Mouse (Mus musculus) fibroblast of lung, adult 2 months (primary cell): Measurements from ENCODE around the gene Defb19.

Source experiments
- DNase-seq: peaks from one replicate; pipeline ENCODE4 v3.0.0-alpha.2; 2011; ENCODE audit warnings: low read depth

Gene Defb19

DNA sequence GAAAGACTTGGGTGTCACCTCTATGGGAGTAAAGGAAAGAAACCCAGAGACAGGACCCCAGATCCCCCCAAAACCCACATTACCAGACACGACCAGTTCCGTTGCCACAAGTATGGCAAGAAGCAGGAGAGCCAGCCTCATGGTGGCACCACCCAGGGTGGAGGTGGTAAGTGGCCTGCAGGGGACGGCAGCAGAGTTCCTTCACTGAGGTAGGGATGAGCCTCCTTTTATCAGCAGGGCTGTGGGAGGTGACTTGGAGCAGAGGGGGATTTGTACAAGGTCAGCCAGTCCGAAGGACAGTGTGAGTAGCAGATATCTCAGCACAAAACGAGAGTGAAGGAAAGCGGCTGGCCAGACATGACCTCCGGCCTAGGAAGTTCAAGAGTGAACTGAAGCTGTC is at the start of gene Defb19:
Gene Defb19 (minus strand): TSS at position 206 of the 400 bp plus-strand sequence.
- no peak for DNase-seq

DNA sequence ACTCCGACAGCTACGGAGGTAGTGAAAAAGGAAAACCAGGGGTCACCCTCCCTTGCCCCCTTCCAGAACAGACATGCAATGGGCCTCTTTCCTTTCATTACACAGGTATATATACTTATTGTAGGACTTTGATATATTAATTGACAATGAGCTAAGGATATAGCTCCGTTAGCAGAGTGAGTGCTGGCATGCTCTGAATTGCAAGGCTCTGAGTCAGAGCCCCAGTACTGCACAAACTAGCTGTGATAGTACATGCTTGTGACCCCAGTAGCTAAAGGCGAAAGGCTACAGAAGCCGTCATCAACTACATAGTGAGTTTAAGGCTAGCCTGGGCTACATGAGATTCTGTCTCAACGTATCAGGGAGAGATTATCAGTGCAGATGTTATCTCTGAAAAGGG is 49.8 kb upstream of the Defb19 start:
- DNase-seq = no peak

DNA sequence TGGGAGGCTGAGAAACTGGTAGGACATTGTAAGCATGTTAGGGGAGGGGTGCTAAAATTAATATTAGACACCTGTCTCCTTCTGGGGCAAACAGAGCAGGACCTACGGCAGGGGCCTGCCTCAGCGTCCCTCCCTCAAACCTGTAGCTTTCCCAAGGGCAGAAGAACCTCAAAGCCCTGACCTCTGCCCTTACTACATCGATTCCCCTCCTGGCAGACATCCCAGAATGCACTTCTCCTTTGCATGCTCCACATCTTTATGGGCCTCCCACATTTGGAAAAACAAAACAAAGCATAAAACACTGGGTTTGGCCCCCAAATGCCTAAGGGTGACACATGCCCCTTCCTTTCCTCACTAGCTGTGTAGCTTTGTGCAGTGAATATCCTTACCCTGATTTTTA is 49.1 kb upstream of the Defb19 start:
- DNase-seq = no peak

DNA sequence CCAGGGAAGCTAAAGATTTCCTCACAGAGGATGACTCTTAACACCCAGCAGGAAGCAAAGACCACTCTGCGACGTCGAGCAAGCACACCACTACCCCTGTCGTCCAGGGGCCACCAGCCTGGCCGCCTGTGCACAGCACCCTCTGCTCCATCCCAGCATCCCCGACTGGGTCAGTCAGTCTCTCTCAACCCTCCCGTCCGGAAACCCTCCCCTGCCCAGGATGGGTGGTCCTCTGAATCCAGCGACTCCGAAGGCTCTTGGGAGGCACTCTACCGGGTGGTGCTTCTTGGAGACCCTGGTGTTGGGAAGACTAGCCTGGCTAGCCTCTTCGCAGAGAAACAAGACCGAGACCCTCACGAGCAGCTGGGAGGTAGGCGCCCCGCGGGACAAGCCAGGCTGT is 48.0 kb upstream of the Defb19 start:
- DNase-seq = no peak

DNA sequence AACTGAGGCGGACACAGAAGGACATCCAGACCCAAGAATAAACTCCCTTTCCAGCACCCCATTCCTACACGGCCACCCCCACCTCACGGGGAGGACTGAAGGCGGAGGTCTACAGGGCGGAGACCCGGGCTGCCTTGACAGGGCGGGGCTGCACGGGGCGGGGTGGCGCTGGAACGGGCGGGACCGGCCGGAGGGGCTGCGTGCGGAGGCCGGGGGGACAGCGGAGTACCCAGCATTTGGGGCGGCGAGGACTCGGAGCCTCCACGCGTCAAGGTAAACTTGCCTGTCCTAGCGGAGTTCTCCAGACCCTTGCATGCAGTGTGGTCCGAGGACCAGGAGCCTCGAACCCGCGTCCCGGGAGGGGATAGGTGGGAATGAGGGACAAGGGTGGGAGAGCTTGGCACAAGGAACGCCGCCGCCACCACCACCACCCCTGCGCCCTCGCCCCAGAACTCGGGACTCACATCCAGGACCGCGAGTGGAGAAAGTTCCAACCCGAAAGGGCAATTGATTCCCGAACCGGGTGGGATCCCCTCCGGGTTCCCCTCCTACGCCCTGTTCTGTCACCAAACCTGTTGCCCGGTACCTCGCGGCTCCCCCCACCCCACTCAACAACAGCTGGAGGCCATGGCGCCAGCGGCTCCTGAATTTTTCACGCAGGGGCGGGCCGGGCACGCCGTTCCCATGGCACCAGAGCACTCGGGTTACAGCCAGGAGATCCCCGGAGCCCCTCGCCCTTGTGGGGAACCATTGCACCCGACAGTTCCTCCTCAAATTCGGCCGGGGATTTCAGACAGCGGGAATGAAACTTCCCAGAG is 46.9 kb upstream of the Defb19 start, which contains the start of gene Rem1:
Gene Rem1 (plus strand): TSS at position 178 of the 818 bp plus-strand sequence.
- DNase-seq = no peak

DNA sequence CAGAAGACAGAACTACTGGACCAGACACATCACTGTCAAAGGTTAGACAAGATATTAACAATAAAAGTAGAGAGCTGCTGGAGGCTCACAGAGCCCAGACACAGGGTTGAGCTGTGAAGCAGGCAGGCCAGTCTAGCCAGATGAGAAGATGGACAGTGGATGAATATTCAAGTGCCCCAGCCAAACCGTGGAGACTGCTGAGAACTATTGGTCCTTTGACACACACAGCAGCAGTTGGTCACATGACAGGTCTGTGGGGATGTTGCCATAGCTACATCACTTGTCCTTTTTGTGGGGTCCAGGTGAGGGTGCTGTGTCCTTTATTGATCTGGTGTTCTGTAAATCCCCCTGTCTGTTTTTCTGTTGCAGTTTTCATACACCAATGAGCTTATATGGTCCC is 45.1 kb upstream of the Defb19 start:
- DNase-seq = no peak

DNA sequence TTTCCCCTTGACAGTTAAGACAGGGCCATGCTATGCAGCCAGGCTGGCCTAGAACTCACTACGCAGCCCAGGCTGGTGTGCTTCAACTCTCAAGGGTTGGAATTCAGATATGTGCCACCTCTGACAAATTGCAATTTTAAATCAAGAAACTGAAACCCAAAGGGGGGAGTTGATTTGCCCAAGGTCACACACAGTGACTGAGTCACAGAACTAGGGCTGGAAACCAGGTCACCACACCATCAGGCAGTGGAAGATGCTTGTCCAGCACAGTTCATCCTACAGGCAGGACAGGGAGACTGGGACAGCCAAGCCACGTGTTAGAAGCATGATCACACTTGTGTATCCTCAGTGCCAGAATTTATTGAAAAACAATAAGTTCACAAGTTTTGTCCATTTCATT is 44.5 kb upstream of the Defb19 start:
- no peak for DNase-seq

DNA sequence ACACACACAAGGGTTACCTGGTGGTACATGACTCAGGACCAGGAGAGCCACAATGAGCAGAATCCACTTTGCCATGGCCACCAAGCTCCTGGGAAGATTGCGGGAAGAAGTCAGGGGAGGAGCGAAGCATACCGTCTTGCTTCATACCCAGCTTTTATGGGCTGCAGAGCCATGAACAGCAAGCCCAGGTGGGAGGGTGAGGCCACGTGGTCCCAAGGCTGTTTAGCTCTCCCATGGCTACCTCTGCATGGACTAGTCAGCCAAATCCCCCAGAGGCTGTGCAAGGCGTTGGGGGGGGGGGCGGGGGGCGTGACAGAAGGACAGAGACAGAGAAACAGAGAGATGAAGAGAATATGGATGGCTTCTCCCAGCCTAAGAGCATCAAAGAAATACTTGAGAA is 42.8 kb upstream of the Defb19 start, which contains the start of gene Defb25:
Gene Defb25 (minus strand): TSS at position 101 of the 400 bp plus-strand sequence.
- DNase-seq = no peak

DNA sequence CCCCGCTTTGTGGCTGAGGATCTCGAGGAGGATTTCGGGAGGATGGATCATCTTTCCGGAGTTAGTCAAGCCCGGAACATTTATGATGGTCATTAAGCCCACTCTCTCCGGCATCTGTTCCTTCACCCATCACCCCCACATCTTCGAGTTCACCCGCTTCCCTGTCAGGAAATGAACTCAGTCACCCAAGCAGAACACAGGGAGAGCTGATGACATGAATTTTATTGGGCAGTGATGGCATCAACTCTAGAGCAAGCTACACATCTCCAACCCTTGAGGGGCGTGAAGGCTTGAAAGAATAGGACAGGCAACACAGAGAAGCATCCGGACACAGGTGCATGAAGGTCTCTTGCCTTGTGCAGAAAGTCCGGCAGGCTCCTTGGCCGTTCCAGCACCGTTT is 42.0 kb upstream of the Defb19 start:
- no peak for DNase-seq

DNA sequence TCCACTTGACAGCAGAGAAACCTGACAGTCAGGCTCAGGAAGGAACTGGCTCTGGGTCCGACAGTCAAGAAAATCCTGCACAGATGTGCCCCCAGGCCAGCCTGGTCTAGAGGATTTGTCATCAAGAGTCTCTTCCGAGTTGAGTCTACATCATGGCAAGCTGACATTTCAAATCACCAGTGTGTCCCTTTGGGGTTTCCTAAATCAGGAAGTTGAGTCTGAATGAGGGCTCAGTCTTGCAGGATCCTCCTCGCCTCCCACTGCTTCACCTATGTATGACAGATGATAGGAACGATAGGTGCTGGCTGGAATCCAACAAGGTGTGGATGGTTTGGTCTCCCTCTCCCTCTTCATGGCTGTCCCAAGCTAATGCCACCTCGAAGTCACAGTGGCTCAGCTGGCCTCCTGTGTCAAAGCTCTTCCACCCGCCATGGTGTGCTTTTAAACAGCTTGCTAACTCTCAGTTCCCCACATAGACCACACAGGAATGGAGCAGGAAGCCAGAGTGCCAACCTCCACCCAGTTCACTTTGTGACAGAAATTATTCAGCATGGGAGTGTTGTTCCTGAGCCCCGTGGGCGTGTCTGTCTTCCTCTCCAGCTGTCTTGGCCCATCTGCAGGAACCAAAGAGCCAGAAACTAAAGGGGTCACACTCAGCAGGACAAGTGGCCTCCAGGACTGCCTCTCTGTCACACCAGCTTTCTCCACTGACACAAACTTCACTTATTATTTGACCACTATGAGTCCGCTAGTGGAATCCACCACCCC is 40.4 kb upstream of the Defb19 start:
- no peak for DNase-seq

DNA sequence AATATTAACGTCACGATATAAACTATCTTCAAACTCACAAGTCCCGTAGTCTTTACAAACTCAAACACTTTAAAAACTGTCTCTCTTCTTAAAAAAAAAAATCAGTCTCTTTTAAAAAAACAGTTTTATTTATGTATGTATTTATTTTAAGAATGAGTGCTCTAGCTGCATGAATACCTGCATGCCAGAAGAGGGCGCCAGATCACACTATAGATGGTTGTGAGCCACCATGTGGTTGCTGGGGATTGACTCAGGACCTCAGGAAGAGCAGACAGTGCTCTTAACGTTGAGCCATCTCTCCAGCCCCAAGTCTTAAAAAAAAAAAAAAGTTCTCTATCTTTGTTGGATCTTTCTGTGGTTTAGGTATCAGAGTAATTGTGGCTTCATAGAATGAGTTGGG is 37.3 kb upstream of the Defb19 start:
- DNase-seq = no peak

DNA sequence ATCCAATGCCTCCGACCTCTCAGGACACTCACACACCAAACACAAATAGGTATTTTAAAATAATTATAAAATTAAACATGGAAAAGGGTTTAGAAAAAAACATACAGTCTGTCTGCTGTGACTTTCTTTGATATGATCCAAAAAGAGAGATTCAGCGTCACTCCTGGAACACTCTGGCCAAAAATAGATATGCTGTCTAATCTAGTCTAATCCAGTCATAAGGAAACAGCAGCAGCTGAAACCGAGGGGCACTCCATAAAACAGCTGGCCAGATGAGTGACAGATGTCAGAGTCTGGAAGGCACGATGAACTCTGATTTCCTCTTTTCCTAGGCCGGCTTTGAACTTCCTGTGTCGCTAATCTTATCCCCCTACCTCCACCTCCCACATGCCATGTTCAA is 36.4 kb upstream of the Defb19 start:
- DNase-seq = no peak

DNA sequence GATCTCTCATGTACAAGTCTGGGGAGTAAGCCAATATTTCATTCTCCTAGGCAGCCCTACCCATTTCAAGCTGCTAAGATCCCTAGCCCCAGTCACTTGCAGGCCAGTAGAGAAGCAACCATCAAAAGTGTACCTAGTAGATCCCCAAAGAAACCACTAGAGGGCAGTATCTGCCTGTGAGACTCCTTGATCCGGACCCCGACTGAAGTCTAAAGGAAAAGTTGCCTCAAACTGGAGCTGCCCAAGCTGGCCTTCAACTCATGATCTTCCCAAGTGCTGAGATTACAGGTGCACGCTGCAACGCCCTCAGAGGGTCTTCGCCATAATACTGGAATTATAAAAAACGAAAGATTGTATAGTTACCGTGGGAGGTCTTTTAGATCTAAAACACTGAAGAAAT is 35.5 kb upstream of the Defb19 start:
- DNase-seq = peak; percentile 49

DNA sequence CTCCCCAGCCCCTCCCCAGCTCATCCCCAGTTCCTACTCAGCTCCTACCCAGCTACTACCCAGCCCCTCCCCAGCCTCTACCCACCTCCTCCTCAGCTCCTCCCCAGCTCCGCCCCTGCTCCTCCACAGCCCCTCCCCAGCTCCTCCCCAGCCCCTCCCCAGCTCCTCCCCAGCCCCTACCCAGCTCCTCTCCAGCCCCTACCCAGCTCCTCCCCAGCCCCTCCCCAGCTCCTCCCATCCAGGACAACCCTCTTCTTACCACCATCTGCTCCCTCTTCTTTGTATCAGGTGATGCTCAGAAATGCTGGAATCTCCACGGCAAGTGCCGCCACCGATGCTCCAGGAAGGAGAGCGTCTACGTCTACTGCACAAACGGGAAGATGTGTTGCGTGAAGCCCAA is 32.1 kb upstream of the Defb19 start:
- DNase-seq = no peak

DNA sequence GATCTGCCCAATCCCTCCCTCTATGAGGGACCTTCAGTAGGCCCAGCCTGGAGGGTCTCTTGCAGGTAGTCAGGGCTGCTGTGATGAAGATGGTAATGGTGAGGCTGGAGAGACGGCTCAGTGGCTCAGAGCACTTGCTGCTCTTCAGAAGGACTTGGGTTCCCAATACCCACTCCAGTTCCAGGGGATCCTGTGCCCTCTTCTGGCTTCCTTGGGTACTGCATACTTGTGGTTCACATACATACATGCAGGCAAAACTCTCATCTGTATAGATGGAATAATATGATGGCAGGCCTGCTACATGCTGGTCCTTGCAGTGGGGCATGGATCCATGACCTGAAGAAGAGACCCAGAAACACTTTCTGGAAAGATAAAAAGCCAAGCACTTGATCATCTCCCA is 28.6 kb upstream of the Defb19 start:
- no peak for DNase-seq

DNA sequence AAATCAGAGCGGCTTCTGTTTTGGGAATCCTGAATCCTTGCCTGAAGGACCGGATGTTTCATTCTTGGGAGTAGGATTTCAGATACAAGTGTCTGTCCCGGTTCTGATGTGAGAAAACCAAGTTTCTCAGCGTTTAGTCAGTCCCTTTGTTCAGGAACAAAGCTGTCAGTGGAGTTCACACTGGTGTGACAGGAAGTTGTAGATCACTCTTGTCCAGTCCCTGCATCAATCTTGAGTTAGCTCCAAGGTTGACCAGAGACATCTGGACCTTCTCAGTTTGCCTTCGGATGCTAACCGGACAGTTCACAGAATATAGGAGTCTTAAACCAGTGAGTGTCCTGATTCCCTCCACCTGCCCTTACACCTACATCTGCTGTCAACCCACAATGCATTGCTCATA is 27.6 kb upstream of the Defb19 start:
- DNase-seq = no peak

DNA sequence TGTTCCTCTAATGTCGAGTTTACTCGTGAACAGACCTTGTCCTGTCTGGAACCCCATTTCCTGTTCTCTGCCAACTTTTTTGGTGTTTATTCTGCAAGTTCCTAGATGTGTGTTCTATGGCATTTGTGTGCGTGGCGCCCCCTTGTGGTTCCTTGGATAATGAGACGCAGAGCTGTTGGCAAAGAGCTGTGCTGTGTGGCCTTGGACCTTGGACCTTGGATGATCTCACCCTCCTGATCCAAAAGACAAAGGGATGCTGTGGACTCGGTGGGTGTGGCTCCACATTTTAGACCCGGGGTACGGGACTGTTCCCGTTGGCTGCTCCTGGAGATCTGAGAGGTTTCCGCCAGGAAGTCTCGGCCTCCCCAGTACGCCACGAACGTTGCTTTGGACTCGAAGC is 23.9 kb upstream of the Defb19 start, which contains the start of gene Defb36:
Gene Defb36 (plus strand): TSS at position 271 of the 400 bp plus-strand sequence.
- DNase-seq = no peak

DNA sequence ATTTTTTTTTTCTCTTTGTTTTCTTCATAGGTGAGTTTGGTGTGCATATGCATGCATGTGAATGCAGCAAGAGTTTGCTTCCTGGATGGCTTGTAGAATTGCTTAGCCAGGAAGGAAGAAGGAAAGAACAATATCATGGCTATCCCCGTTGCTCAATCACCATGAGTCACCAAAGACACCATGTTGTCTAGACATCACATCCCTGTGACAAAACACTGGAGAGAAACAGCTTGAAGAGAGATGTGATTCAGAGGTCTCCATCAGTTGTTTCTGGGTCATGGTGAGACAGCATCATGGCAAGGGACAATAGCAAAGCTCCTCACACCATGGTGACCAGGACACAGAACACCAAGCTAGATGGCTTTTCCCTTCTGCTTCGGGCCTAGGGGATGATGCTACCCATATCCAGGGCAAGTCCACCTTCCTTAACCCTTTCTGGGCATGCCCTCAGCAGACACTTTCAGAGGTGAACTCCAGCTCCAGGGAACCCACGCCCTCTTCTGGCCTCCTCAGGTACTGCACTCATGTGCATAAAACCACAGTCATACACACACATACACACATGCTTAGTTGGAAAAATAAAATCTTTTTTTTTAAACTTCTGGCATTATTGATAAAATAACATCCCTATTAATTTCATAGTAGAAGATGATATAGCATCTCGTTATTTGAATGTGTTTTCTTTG is 21.3 kb upstream of the Defb19 start:
- DNase-seq = peak; percentile 17

DNA sequence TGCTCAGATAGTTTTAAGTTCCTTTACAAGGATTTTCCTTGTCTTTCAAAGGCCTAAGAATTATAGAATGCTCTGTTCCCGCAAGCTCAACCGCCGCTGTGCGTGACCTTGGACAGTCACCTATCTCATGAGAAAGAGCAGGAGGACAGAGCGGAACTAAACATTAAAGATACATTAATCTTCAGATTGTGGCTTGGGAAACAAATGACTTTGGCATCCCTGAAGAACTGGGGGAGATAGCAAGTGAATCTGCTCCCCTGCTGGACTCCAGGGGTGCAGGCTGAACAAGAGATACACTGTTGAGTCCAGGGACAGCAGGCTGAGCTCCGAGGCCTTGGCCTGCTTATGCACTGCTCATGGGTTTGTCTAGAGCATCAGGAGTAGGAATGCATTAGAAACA is 20.0 kb upstream of the Defb19 start:
- DNase-seq = no peak

DNA sequence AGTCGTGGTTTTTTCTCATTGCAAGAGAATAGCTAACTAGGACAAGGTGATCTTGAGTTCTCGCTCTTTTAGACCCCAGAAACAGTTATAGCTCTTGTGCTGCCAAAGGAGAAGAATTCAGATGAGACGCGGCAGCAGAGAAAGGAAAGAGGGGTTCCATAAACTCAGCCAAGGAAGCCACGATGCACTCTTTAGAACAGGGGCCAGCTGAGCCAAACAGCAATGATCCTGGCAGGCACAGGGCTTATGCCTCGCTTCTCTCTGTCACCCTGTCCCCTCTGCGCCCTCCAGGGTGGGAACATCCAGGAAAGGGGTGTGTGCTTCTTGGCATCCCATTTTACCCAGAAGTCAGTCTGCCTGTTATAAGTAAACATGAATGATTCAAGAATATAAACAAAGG is 19.2 kb upstream of the Defb19 start, which contains the start of gene Defb45:
Gene Defb45 (minus strand): TSS at position 101 of the 400 bp plus-strand sequence.
- DNase-seq = no peak

DNA sequence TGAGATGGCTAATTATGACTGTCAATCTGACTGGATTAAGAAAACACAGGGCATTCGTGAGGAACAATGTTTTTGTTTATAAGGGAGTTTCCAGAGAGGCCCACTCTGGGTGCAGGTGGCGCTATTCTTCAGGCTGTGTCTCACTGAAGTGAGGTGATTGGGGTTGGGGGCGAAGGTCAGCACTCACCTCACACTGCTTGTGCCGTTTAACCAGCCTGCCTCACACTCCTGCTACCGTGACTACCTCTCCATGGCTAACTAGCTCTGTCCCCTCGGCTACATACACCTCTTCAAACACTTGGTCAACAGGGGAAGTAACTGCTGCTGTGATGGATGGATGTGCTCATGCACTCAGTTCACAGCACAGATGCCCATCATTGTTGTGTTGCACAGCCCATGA is 8.9 kb upstream of the Defb19 start:
- DNase-seq = no peak

DNA sequence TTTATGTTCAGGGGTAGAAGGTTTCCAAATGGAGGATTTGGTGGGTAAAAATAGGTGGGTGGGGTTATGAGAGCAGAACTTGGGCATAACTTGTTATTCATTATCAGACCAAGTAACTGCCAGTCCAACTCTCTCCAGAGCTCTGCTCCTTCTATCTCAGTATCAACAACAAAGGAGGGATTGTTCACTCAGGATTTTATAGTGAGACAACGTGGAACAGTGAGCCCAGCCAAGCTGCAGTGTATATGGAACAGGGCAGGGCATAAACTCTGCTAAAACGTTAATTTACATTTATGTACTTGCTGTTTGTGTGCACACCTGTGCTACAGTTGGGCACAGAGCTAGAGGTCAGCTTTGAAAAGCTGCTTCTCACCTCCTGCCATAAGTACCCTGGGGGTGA is 8.3 kb upstream of the Defb19 start:
- DNase-seq = no peak
